Mouse (Mus musculus) midbrain, embryonic 10.5 days (tissue): Measurements from ENCODE around the gene Sdcbp2. TPM values are rescaled to one million over a fixed set of nuclear protein-coding genes. Genes with fewer than 3 reads are reported as not detected.
"Not testable (repeated sequence)": the region's sequence is repeated elsewhere in the genome, so short reads cannot be mapped to it uniquely, and the experiment has no call there.

Source experiments
- DNase-seq: peaks from one replicate; pipeline ENCODE4 v3.0.0-alpha.2; 2017; ENCODE audit warnings: low spot score
- H3K27ac ChIP-seq: fragments of 300-500 bp; sonication (generic); replicated peaks from 2 replicates; pipeline ENCODE4 v1.5.1; 2016; ENCODE audit warnings: mild to moderate bottlenecking
- H3K27me3 ChIP-seq: fragments of 300-500 bp; sonication (generic); 2 replicates; pipeline ENCODE4 v1.6.1; 2016; ENCODE audit warnings: low read depth, mild to moderate bottlenecking; ENCODE audit not compliant: poor library complexity, severe bottlenecking
- H3K36me3 ChIP-seq: fragments of 300-500 bp; sonication (generic); 2 replicates; pipeline ENCODE4 v1.6.1; 2016; ENCODE audit warnings: mild to moderate bottlenecking, moderate library complexity
- H3K4me1 ChIP-seq: fragments of 300-500 bp; sonication (generic); 2 replicates; pipeline ENCODE4 v1.6.1; 2016
- H3K4me3 ChIP-seq: fragments of 300-500 bp; sonication (generic); 2 replicates; pipeline ENCODE4 v1.5.1; 2016; ENCODE audit warnings: mild to moderate bottlenecking, moderate library complexity
- H3K9me3 ChIP-seq: fragments of 300-500 bp; sonication (generic); replicated peaks from 2 replicates; pipeline ENCODE4 v1.6.1; 2016; ENCODE audit warnings: mild to moderate bottlenecking
- WGBS: fragments of 180-500 bp; shearing (Covaris S2); methylation state at CpG from one replicate; pipeline ENCODE4 v1.1.7; 2016; 5-methylcytosine and 5-hydroxymethylcytosine counted together
- polyA plus RNA-seq: library from polyadenylated mRNA; unstranded; fragments of >200 nt; fragmentation: Nextera tagmentation; extraction: Ambion mirVana; gene quantifications from 2 replicates; pipeline ENCODE4 v1.2.1, GENCODE M21; 2016

The Sdcbp2 gene
- polyA plus RNA-seq, 1 experiment from 2014 or later, result 0.84 TPM

- no peaks in the 10 kb centered on the region for H3K36me3 ChIP-seq
- peaks cover 8% of the 10 kb centered on the region for H3K27me3 ChIP-seq
- H3K4me1 ChIP-seq, result peaks cover 16% of the 10 kb centered on the region
- WGBS, result under 1% methylated on average over 38 of the region's 38 CpGs
- DNase-seq, result peak; percentile 86
- no peaks in the 10 kb centered on the region for H3K9me3 ChIP-seq
- peak overlapping the region; percentile 57 for H3K4me3 ChIP-seq
- peak overlapping the region; percentile 83 for H3K27ac ChIP-seq
Observed at GRCm38 (mm10) chr2:151575699-151576389, 3.4 kb downstream of the Sdcbp2 start.

- H3K27me3 ChIP-seq, result peaks cover 8% of the 10 kb centered on the region; the same call in 1 of the 2 replicates
- no peaks in the 10 kb centered on the region for H3K9me3 ChIP-seq
- H3K4me1 ChIP-seq, result peaks cover 16% of the 10 kb centered on the region
- 87% methylated on average over 4 of the region's 4 CpGs for WGBS
- H3K36me3 ChIP-seq, result no peaks in the 10 kb centered on the region
- DNase-seq, result no peak
- no peak overlapping the region for H3K27ac ChIP-seq
- no peak overlapping the region for H3K4me3 ChIP-seq
Observed at GRCm38 (mm10) chr2:151579183-151579582, 6.8 kb downstream of the Sdcbp2 start.

GRCm38 (mm10) chr2:151580945-151581344 is 8.5 kb downstream of the Sdcbp2 start:
- H3K27me3 ChIP-seq, result peaks cover 8% of the 10 kb centered on the region; the same call in 1 of the 2 replicates
- H3K36me3 ChIP-seq, result no peaks in the 10 kb centered on the region
- 16% methylated on average over 1 of the region's 1 CpGs for WGBS
- H3K4me3 ChIP-seq, result no peak overlapping the region
- H3K27ac ChIP-seq, result no peak overlapping the region
- DNase-seq, result no peak
- H3K9me3 ChIP-seq, result no peaks in the 10 kb centered on the region
- peaks cover 9% of the 10 kb centered on the region for H3K4me1 ChIP-seq

- Histone ChIP-seq H3K4me3 (no peak overlapping the region), H3K27ac (no peak overlapping the region), H3K36me3 (no peaks in the 10 kb centered on the region), H3K9me3 (no peaks in the 10 kb centered on the region), H3K4me1 (no peaks in the 10 kb centered on the region), H3K27me3 (no peaks in the 10 kb centered on the region)
- no peak for DNase-seq
- WGBS, result 59% methylated on average over 3 of the region's 3 CpGs
Observed at GRCm38 (mm10) chr2:151585934-151586333, 13.5 kb downstream of the Sdcbp2 start.

GRCm38 (mm10) chr2:151586807-151587206 is 14.4 kb downstream of the Sdcbp2 start:
- H3K36me3 ChIP-seq, result no peaks in the 10 kb centered on the region
- no peak for DNase-seq
- no peaks in the 10 kb centered on the region for H3K27me3 ChIP-seq
- H3K9me3 ChIP-seq, result no peaks in the 10 kb centered on the region
- H3K4me3 ChIP-seq, result no peak overlapping the region
- 85% methylated on average over 1 of the region's 1 CpGs for WGBS
- no peaks in the 10 kb centered on the region for H3K4me1 ChIP-seq
- no peak overlapping the region for H3K27ac ChIP-seq

- DNase-seq, result no peak
- H3K36me3 ChIP-seq, result no peaks in the 10 kb centered on the region
- no peaks in the 10 kb centered on the region for H3K27me3 ChIP-seq
- WGBS, result 89% methylated on average over 9 of the region's 9 CpGs
- no peak overlapping the region for H3K27ac ChIP-seq
- H3K4me3 ChIP-seq, result no peak overlapping the region
- no peaks in the 10 kb centered on the region for H3K9me3 ChIP-seq
- H3K4me1 ChIP-seq, result no peaks in the 10 kb centered on the region
Observed at GRCm38 (mm10) chr2:151587306-151587705, 14.9 kb downstream of the Sdcbp2 start.

GRCm38 (mm10) chr2:151598068-151598467 is 25.6 kb downstream of the Sdcbp2 start:
- no peak for DNase-seq
- WGBS, result 72% methylated on average over 2 of the region's 2 CpGs
- H3K27ac ChIP-seq, result no peak overlapping the region

GRCm38 (mm10) chr2:151602106-151602505 is 29.7 kb downstream of the Sdcbp2 start:
- Histone ChIP-seq H3K9me3 (no peaks in the 10 kb centered on the region), H3K4me1 (peaks cover 52% of the 10 kb centered on the region), H3K36me3 (no peaks in the 10 kb centered on the region), H3K27me3 (no peaks in the 10 kb centered on the region), H3K27ac (peak overlapping the region; percentile 78), H3K4me3 (no peak overlapping the region)
- no peak for DNase-seq
- 91% methylated on average over 4 of the region's 4 CpGs for WGBS

More at GRCm38 (mm10) chr2:151598068-151598467, 25.6 kb downstream of the Sdcbp2 start:
- Histone ChIP-seq H3K9me3 (no peaks in the 10 kb centered on the region), H3K36me3 (no peaks in the 10 kb centered on the region), H3K4me1 (peaks cover 18% of the 10 kb centered on the region), H3K4me3 (no peak overlapping the region), H3K27me3 (no peaks in the 10 kb centered on the region)

- Histone ChIP-seq H3K36me3 (no peaks in the 10 kb centered on the region), H3K9me3 (no peaks in the 10 kb centered on the region), H3K4me3 (peak overlapping the region; percentile 14; the same call in 1 of the 2 replicates), H3K4me1 (peaks cover 52% of the 10 kb centered on the region), H3K27me3 (no peaks in the 10 kb centered on the region), H3K27ac (peak overlapping the region; percentile 78)
- 17% methylated on average over 4 of the region's 4 CpGs for WGBS
- peak; percentile 61 for DNase-seq
Observed at GRCm38 (mm10) chr2:151603630-151604029, 31.2 kb downstream of the Sdcbp2 start.

- WGBS, result 50% methylated on average over 11 of the region's 11 CpGs
- H3K9me3 ChIP-seq, result no peaks in the 10 kb centered on the region
- no peaks in the 10 kb centered on the region for H3K27me3 ChIP-seq
- H3K4me3 ChIP-seq, result no peak overlapping the region
- peak overlapping the region; percentile 73 for H3K27ac ChIP-seq
- no peaks in the 10 kb centered on the region for H3K36me3 ChIP-seq
- peak; percentile 24 for DNase-seq
- H3K4me1 ChIP-seq, result peaks cover 57% of the 10 kb centered on the region
Observed at GRCm38 (mm10) chr2:151605437-151605987, 33.1 kb downstream of the Sdcbp2 start.

- Histone ChIP-seq H3K4me3 (no peak overlapping the region), H3K27ac (no peak overlapping the region), H3K27me3 (no peaks in the 10 kb centered on the region), H3K36me3 (no peaks in the 10 kb centered on the region), H3K9me3 (no peaks in the 10 kb centered on the region), H3K4me1 (peaks cover 40% of the 10 kb centered on the region)
- 88% methylated on average over 1 of the region's 1 CpGs for WGBS
- no peak for DNase-seq
Observed at GRCm38 (mm10) chr2:151608435-151608834, 36.0 kb downstream of the Sdcbp2 start.

- Histone ChIP-seq H3K9me3 (no peaks in the 10 kb centered on the region), H3K4me1 (peaks cover 24% of the 10 kb centered on the region), H3K4me3 (no peak overlapping the region), H3K27ac (no peak overlapping the region), H3K27me3 (no peaks in the 10 kb centered on the region), H3K36me3 (no peaks in the 10 kb centered on the region)
- DNase-seq, result no peak
- WGBS, result 47% methylated on average over 3 of the region's 3 CpGs
Observed at GRCm38 (mm10) chr2:151609974-151610373, 37.6 kb downstream of the Sdcbp2 start.

- H3K27me3 ChIP-seq, result not testable (repeated sequence)
- WGBS, result 87% methylated on average over 8 of the region's 8 CpGs
Observed at GRCm38 (mm10) chr2:151615779-151616178, 43.4 kb downstream of the Sdcbp2 start.

More at GRCm38 (mm10) chr2:151615779-151616178, 43.4 kb downstream of the Sdcbp2 start:
- not testable (repeated sequence) for H3K4me3 ChIP-seq, H3K36me3 ChIP-seq, H3K27ac ChIP-seq, DNase-seq, H3K9me3 ChIP-seq
- H3K4me1 ChIP-seq, result peaks cover 24% of the 10 kb centered on the region
